Mouse (Mus musculus) CH12.LX (cell line): ENCODE results near the gene Kiss1r. TPM values are rescaled to one million over a fixed set of nuclear protein-coding genes. Genes with fewer than 3 reads are reported as not detected.

Experiments used
- DNase-seq: peaks from one replicate; pipeline ENCODE4 v3.0.0-alpha.2; 2013; ENCODE audit errors: extremely low read depth
- H3K27ac ChIP-seq: 2 replicates; pipeline ENCODE4 v1.5.1; 2012; ENCODE audit warnings: low read depth, mild to moderate bottlenecking, control low read depth, moderate library complexity; ENCODE audit not compliant: insufficient read depth
- H3K27me3 ChIP-seq: replicated peaks from 2 replicates; pipeline ENCODE3; 2012; ENCODE audit warnings: inconsistent platforms
- H3K36me3 ChIP-seq, 2 experiments: replicated peaks in 1 of 2; 2 replicates each; pipeline versions ENCODE3 to v1.6.1; 2012; ENCODE audit warnings: inconsistent platforms in 1 of 2, low read length in 1 of 2, mild to moderate bottlenecking in 1 of 2, mixed read lengths in 1 of 2, moderate library complexity in 1 of 2; ENCODE audit not compliant: control insufficient read depth in 1 of 2, insufficient read depth in 1 of 2
- H3K4me1 ChIP-seq, 2 experiments: 2 replicates each; pipeline ENCODE4 v1.6.1; 2012; ENCODE audit warnings: inconsistent platforms in 1 of 2, moderate library complexity in 1 of 2; ENCODE audit not compliant: insufficient read depth in 2 of 2, control insufficient read depth in 1 of 2
- H3K4me2 ChIP-seq: 2 replicates; pipeline ENCODE4 v1.6.1; 2012; ENCODE audit warnings: low read depth, mild to moderate bottlenecking, control low read depth; ENCODE audit not compliant: poor library complexity, insufficient read depth, severe bottlenecking
- H3K4me3 ChIP-seq, 3 experiments: fragments of 150-350 bp in 1 of 3; sonication (generic) in 1 of 3; replicated peaks in 1 of 3; 2 replicates each; pipeline versions ENCODE3 to v1.5.1; 2011 to 2012; ENCODE audit warnings: low read depth in 2 of 3, low read length in 2 of 3, mild to moderate bottlenecking in 2 of 3, moderate library complexity in 2 of 3, control low read depth in 1 of 3, improper control_type of control experiment in 1 of 3, inconsistent platforms in 1 of 3, mixed read lengths in 1 of 3; ENCODE audit not compliant: poor library complexity in 1 of 3
- H3K79me2 ChIP-seq: replicated peaks from 2 replicates; pipeline ENCODE4 v1.6.1; 2012; ENCODE audit warnings: mild to moderate bottlenecking, moderate library complexity; ENCODE audit not compliant: control insufficient read depth, poor library complexity, insufficient read depth, severe bottlenecking; ENCODE audit errors: extremely low read depth
- H3K9ac ChIP-seq: 2 replicates; pipeline ENCODE4 v1.6.1; 2012; ENCODE audit warnings: low read depth, mild to moderate bottlenecking, control low read depth, moderate library complexity; ENCODE audit not compliant: insufficient read depth
- H3K9me3 ChIP-seq: replicated peaks from 2 replicates; pipeline ENCODE3; 2012; ENCODE audit warnings: low read length, inconsistent platforms, mixed read lengths
- CHD2 ChIP-seq: IDR thresholded peaks from 2 replicates; pipeline ENCODE4 v1.6.1; 2011; ENCODE audit warnings: low read length, improper control_type of control experiment
- CTCF ChIP-seq, 2 experiments: IDR thresholded peaks in 1 of 2; conservative IDR thresholded peaks in 1 of 2; 2 replicates each; pipeline ENCODE4 v1.5.1; 2011 to 2012; ENCODE audit warnings: low read depth in 2 of 2, low read length in 2 of 2, improper control_type of control experiment in 1 of 2, inconsistent platforms in 1 of 2, mild to moderate bottlenecking in 1 of 2, moderate library complexity in 1 of 2
- E2F4 ChIP-seq: IDR thresholded peaks from 2 replicates; pipeline ENCODE4 v1.6.1; 2011; ENCODE audit warnings: low read depth, low read length, improper control_type of control experiment; ENCODE audit not compliant: insufficient replicate concordance
- EP300 ChIP-seq: IDR thresholded peaks from 2 replicates; pipeline ENCODE4 v1.6.1; 2011; ENCODE audit warnings: low read length, improper control_type of control experiment
- HCFC1 ChIP-seq: IDR thresholded peaks from 2 replicates; pipeline ENCODE4 v1.6.1; 2012; ENCODE audit warnings: low read depth, mild to moderate bottlenecking, inconsistent platforms, low read length, improper control_type of control experiment
- IRF4 ChIP-seq: IDR thresholded peaks from 2 replicates; pipeline ENCODE4 v1.6.1; 2014; ENCODE audit warnings: low read depth, mild to moderate bottlenecking, inconsistent platforms, low read length, improper control_type of control experiment
- JUN ChIP-seq: IDR thresholded peaks from 2 replicates; pipeline ENCODE4 v1.6.1; 2011; ENCODE audit warnings: low read depth, mild to moderate bottlenecking, low read length, improper control_type of control experiment, moderate library complexity; ENCODE audit not compliant: insufficient read depth
- MAZ ChIP-seq: IDR thresholded peaks from 2 replicates; pipeline ENCODE4 v1.6.1; 2012; ENCODE audit warnings: low read depth, mild to moderate bottlenecking, inconsistent platforms, low read length, improper control_type of control experiment, moderate library complexity
- MEF2A ChIP-seq: IDR thresholded peaks from 2 replicates; pipeline ENCODE4 v1.6.1; 2014; ENCODE audit warnings: low read depth, mild to moderate bottlenecking, inconsistent platforms, low read length, improper control_type of control experiment, borderline replicate concordance
- MYC ChIP-seq: IDR thresholded peaks from 2 replicates; pipeline ENCODE4 v1.6.1; 2011; ENCODE audit warnings: low read depth, mild to moderate bottlenecking, improper control_type of control experiment, low read length
- NELFE ChIP-seq: IDR thresholded peaks from 2 replicates; pipeline ENCODE4 v1.6.1; 2011; ENCODE audit warnings: low read depth, low read length, improper control_type of control experiment
- POLR2A ChIP-seq: IDR thresholded peaks from 2 replicates; pipeline ENCODE4 v1.6.1; 2011; ENCODE audit warnings: low read depth, mild to moderate bottlenecking, improper control_type of control experiment, low read length
- SIN3A ChIP-seq: IDR thresholded peaks from 2 replicates; pipeline ENCODE4 v1.6.1; 2012; ENCODE audit warnings: low read length, improper control_type of control experiment, inconsistent platforms
- SMC3 ChIP-seq: IDR thresholded peaks from 2 replicates; pipeline ENCODE4 v1.6.1; 2011; ENCODE audit warnings: low read depth, low read length, improper control_type of control experiment
- TBP ChIP-seq: conservative IDR thresholded peaks from 2 replicates; pipeline ENCODE4 v1.6.1; 2011; ENCODE audit warnings: low read depth, low read length, improper control_type of control experiment
- TCF12 ChIP-seq: IDR thresholded peaks from 2 replicates; pipeline ENCODE4 v1.6.1; 2014; ENCODE audit warnings: low read depth, mild to moderate bottlenecking, inconsistent platforms, low read length, improper control_type of control experiment
- USF1 ChIP-seq: IDR thresholded peaks from 2 replicates; pipeline ENCODE4 v1.6.1; 2014; ENCODE audit warnings: low read depth, mild to moderate bottlenecking, inconsistent platforms, low read length, improper control_type of control experiment
- USF2 ChIP-seq: conservative IDR thresholded peaks from 2 replicates; pipeline ENCODE4 v1.6.1; 2011; ENCODE audit warnings: low read depth, low read length, improper control_type of control experiment
- ZC3H11A ChIP-seq: IDR thresholded peaks from 2 replicates; pipeline ENCODE4 v1.6.1; 2012; ENCODE audit warnings: low read depth, mild to moderate bottlenecking, inconsistent platforms, low read length, improper control_type of control experiment
- ZKSCAN1 ChIP-seq: IDR thresholded peaks from 2 replicates; pipeline ENCODE4 v1.6.1; 2012; ENCODE audit warnings: low read depth, inconsistent platforms, low read length, improper control_type of control experiment, borderline replicate concordance
- ZMIZ1 ChIP-seq: IDR thresholded peaks from 2 replicates; pipeline ENCODE4 v1.6.1; 2012; ENCODE audit warnings: low read depth, mild to moderate bottlenecking, inconsistent platforms, low read length, improper control_type of control experiment
- ZNF384 ChIP-seq: IDR thresholded peaks from 2 replicates; pipeline ENCODE4 v1.6.1; 2012; ENCODE audit warnings: low read depth, low read length, improper control_type of control experiment, inconsistent platforms
- dilution Hi-C: fragments of 300-500 bp; cut with MboI; formaldehyde crosslinking; loops from 2 replicates; pipeline ENCODE4 v1.14.3; 2020; ENCODE audit warnings: low sequenced_read_pairs; ENCODE audit not compliant: extremely low pct_unique_long_range_greater_than_20kb, extremely low pct_ligation_motif_present
- in situ Hi-C: fragments of 300-500 bp; cut with MboI; formaldehyde crosslinking; loops from 3 replicates; pipeline ENCODE4 v1.14.3; 2019; ENCODE audit warnings: low sequenced_read_pairs, low pct_ligation_motif_present, low pct_unique_long_range_greater_than_20kb, mixed read lengths
- polyA plus RNA-seq: library from polyadenylated mRNA; unstranded; fragments of >175 nt; gene quantifications from 2 replicates; pipeline ENCODE4 v1.2.1, GENCODE M21; 2012; ENCODE audit warnings: low read depth; ENCODE audit not compliant: insufficient read length
- total RNA-seq, 2 experiments: library from RNA; depleted of rRNA; stranded (reverse); fragments of 300-350 nt in 1 of 2; fragments of >200 nt in 1 of 2; gene quantifications; 2 replicates each; pipeline ENCODE4 v1.2.3; 2012 to 2014

Kiss1r gene
- total and polyA plus RNA-seq, 3 experiments = 0.17 to 0.76 (median 0.24) TPM

- in situ Hi-C loops = loop anchor here (5.0 kb wide), 2 partner anchors 34 to 36 kb away; partner anchors contain the start of genes Cfd and Wdr18
Observed at GRCm38 (mm10) chr10:79928030-79928694, 11.4 kb downstream of the Kiss1r start.

DNA sequence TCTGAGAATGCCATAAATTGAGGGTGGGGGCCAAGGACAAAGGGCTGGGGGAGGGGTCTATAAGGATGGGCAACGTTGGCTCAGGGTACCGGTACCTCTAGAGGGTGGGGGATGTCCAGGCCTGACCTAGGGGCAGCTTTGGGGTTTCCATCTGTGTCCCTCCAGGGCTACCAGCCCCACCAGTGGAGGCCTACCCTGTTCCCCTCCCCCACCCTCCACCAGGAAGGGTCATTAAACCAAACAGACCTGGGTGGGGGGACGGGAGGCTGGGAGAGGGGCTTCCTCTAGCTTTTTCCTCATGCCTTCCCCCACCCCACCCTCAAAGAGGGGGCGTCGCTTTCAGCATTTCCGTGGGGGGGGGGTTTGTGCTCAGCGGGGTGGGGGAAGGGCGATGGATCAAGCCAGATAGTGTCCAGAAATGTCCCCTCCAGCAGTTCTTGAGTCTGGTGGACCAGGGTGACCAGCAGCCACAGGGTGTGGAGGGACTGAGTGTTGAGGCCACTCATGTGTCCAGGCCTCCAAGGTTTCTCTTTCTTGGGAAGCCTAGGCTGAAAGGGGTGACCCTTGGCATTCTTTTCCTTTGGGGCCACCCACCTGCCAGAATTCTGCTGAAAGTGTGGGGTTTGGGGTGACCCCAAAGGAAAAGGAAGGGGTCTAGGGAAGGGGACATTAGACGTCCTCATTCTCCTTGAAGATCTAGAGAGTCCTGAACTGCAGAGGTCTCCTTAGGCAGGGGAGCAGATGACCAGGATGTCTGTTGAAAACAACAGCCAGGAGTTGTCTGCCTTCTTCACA is 12.3 kb downstream of the Kiss1r start:
- Histone ChIP-seq H3K9ac (peak overlapping the region; percentile 98), H3K4me3 (peak overlapping the region; percentile 72 to 96 (median 91)), H3K27me3 (no peaks in the 10 kb centered on the region), H3K4me1 (peaks cover 20 to 66% of the 10 kb centered on the region in 2 experiments), H3K36me3 (peaks cover 35 to 44% of the 10 kb centered on the region in 2 experiments), H3K4me2 (peak overlapping the region; percentile 78), H3K79me2 (peaks cover 72% of the 10 kb centered on the region), H3K27ac (peak overlapping the region; percentile 65), H3K9me3 (no peaks in the 10 kb centered on the region)
- DNase-seq = no peak
- dilution Hi-C loops (no loop called here), in situ Hi-C loops (loop anchor here (5.0 kb wide), 2 partner anchors 33 to 37 kb away; partner anchors contain the start of genes Cfd and Wdr18)
- TF ChIP-seq SMC3 (no peak), MYC (no peak), NELFE (no peak), IRF4 (no peak), ZMIZ1 (0 out of 2 replicates have a peak, but pooled peaks have one; percentile 24), MEF2A (no peak), SIN3A (peak; percentile 42; the same call in 1 of the 2 replicates), POLR2A (0 out of 2 replicates have a peak, but pooled peaks have one; percentile 36), USF1 (no peak), E2F4 (no peak), HCFC1 (no peak), ZNF384 (no peak), ZC3H11A (no peak), CHD2 (peak; percentile 90), CTCF (conservative IDR thresholded peaks at IDR 0.05 in 1 of 2, IDR thresholded peaks at IDR 0.05 in 1 of 2; ENCODE audit: low read depth in 2 of 2, low read length in 2 of 2) (no peak), MAZ (0 out of 2 replicates have a peak, but pooled peaks have one; percentile 33), ZKSCAN1 (no peak), TBP (no peak), JUN (no peak)

More at GRCm38 (mm10) chr10:79928030-79928694, 11.4 kb downstream of the Kiss1r start:
- no peaks in the 10 kb centered on the region for H3K9me3 ChIP-seq
- H3K79me2 ChIP-seq = peaks cover 63% of the 10 kb centered on the region
- DNase-seq = peak; percentile 51
- peaks cover 25 to 35% of the 10 kb centered on the region in 2 experiments for H3K36me3 ChIP-seq
- peak overlapping the region; percentile 80; the same call in 1 of the 2 replicates for H3K27ac ChIP-seq
- dilution Hi-C loops = no loop called here
- H3K4me1 ChIP-seq = peaks cover 10 to 66% of the 10 kb centered on the region in 2 experiments
- H3K27me3 ChIP-seq = no peaks in the 10 kb centered on the region
- TF ChIP-seq TCF12 (0 out of 2 replicates have a peak, but pooled peaks have one; percentile 30), MYC (no peak), EP300 (no peak), NELFE (0 out of 2 replicates have a peak, but pooled peaks have one; percentile 3), POLR2A (peak; percentile 26; the same call in 1 of the 2 replicates), IRF4 (peak; percentile 3; the same call in 1 of the 2 replicates), MAZ (0 out of 2 replicates have a peak, but pooled peaks have one; percentile 2), CHD2 (peak; percentile 66; the same call in 1 of the 2 replicates), USF2 (no peak), HCFC1 (0 out of 2 replicates have a peak, but pooled peaks have one; percentile 11), E2F4 (no peak)
- TF ChIP-seq, all 38 proteins: peak for 7
- Histone ChIP-seq H3K9ac (peak overlapping the region; percentile 98), H3K4me2 (peak overlapping the region; percentile 46; the same call in 1 of the 2 replicates), H3K4me3 (peak overlapping the region; percentile 72 to 96 (median 91))
